Mouse (Mus musculus) lung, adult 2 months (tissue): ENCODE data around the gene Krt71.

Experiments
- CTCF ChIP-seq: fragments of 200-500 bp; IDR thresholded peaks from 2 replicates; pipeline ENCODE4 v1.5.1; 2011; ENCODE audit warnings: mild to moderate bottlenecking, low read length, control low read depth; ENCODE audit not compliant: insufficient read depth
- POLR2A ChIP-seq: fragments of 200-500 bp; IDR thresholded peaks from 2 replicates; pipeline ENCODE4 v1.6.1; 2011; ENCODE audit warnings: low read depth, mild to moderate bottlenecking, control low read depth, low read length, borderline replicate concordance; ENCODE audit errors: extremely low read depth

DNA sequence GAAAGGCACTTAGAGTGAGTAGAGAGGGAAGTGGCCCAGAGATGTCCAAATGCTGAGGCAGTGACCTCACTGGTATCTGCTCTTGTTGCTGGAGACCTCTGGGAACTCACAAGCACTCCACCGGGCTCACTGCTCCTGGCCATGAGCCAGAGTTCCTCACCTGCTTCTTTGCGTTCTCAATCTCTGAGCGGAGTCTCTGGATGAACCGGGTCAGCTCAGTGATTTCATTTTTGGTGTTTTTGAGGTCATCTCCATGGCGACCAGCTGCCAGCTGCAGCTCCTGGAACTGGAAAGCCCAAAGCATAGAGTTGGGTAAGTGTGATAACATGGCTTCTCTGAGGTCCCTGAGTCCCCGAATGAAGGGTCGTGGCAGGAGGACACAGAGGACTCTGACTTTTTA, 5.1 kb downstream of the Krt71 start:
- TF ChIP-seq CTCF: no peak
- TF ChIP-seq POLR2A: no peak
